Comparison of ENCODE assay signal across 28 mouse cellular contexts in the genomic region with DNA sequence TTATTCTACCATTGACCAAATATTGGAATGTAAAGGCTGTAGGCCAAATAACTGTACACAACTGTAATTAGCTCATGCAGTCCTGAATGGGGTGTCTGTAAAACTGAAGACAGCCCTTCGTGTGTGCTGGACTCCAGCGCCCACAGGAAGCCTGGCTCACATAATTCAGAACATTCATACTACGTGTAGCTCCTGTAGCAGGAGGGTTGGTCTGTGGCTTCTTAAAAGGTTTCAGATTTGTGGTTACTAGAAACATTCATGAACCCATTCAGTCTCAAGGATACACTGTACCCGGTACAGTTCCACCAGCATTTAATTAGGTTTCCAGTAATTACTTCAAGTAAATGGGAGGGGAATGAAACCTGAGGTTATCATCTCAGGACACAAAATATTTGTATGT.
DNase-seq lines count a peak whose midpoint lies in the region; ATAC-seq lines count a peak whose summit lies in the region.
"Had no signal": no experiment of that assay in that cellular context is flagged by ENCODE, and none has a peak within 500 bp of the region (broad histone marks: within the 10 kb centered on the region; RNA-seq: fewer than 3 reads in every experiment).

No protein-coding gene starts in this region.

- DNase-seq in limb, embryonic 11.5 days (ENCODE audit: low spot score) = peak; percentile 28
- DNase-seq in limb, embryonic 10.5 days (ENCODE audit: low spot score) = no peak
- no peak for DNase-seq in heart, adult 11 months
- DNase-seq in retina, embryonic 14.5 days (ENCODE audit: low spot score) = no peak
- DNase-seq in heart, adult 18-20 months = no peak
- DNase-seq: adrenal gland, adult 2 months; adrenal gland, postnatal 14 days; B cell, adult 2 months; cerebellum, adult 11 months; cerebellum, adult 2 months; cerebellum, adult 9-11 months; cerebellum, postnatal 25 days; forebrain, postnatal 0 days; gastrocnemius, postnatal 25 days; heart, postnatal 10 days; heart, postnatal 36 days had no signal

- H3K36me3 ChIP-seq in limb, embryonic 11.5 days (ENCODE audit: control insufficient read depth, insufficient read depth, low read length) = no peaks in the 10 kb centered on the region
- H3K36me3 ChIP-seq in limb, embryonic 10.5 days = no peaks in the 10 kb centered on the region
- no peaks in the 10 kb centered on the region for H3K36me3 ChIP-seq in embryonic facial prominence, embryonic 15.5 days
- H3K36me3 ChIP-seq in limb, embryonic 12.5 days = no peaks in the 10 kb centered on the region
- no peaks in the 10 kb centered on the region for H3K36me3 ChIP-seq in limb, embryonic 15.5 days
- H3K36me3 ChIP-seq: G1E; heart, embryonic 12.5 days; heart, embryonic 15.5 days had no signal

- no peak overlapping the region for H3K9ac ChIP-seq in limb, embryonic 11.5 days (ENCODE audit: low read length)
- H3K9ac ChIP-seq in embryonic facial prominence, embryonic 15.5 days = no peak overlapping the region
- no peak overlapping the region for H3K9ac ChIP-seq in limb, embryonic 12.5 days (replicated peaks)
- no peak overlapping the region for H3K9ac ChIP-seq in limb, embryonic 15.5 days
- H3K9ac ChIP-seq: forebrain, postnatal 0 days; heart, embryonic 12.5 days; heart, embryonic 15.5 days; hindbrain, embryonic 14.5 days had no signal

- WGBS in limb, embryonic 11.5 days = 32% methylated on average over 4 of the region's 4 CpGs
- WGBS in limb, embryonic 10.5 days = 51% methylated on average over 4 of the region's 4 CpGs
- WGBS in embryonic facial prominence, embryonic 15.5 days = 28% methylated on average over 4 of the region's 4 CpGs
- 27% methylated on average over 4 of the region's 4 CpGs for WGBS in limb, embryonic 12.5 days
- WGBS in limb, embryonic 15.5 days = 27% methylated on average over 4 of the region's 4 CpGs

- no peaks in the 10 kb centered on the region for H3K9me3 ChIP-seq in limb, embryonic 11.5 days (ENCODE audit: control insufficient read depth, low read length)
- no peaks in the 10 kb centered on the region for H3K9me3 ChIP-seq in limb, embryonic 10.5 days (replicated peaks)
- no peaks in the 10 kb centered on the region for H3K9me3 ChIP-seq in embryonic facial prominence, embryonic 15.5 days (replicated peaks)
- H3K9me3 ChIP-seq in limb, embryonic 12.5 days = no peaks in the 10 kb centered on the region
- H3K9me3 ChIP-seq in limb, embryonic 15.5 days = no peaks in the 10 kb centered on the region
- H3K9me3 ChIP-seq: G1E; heart, embryonic 12.5 days; heart, embryonic 15.5 days had no signal

- H3K4me2 ChIP-seq in limb, embryonic 11.5 days (ENCODE audit: low read depth, severe bottlenecking) = no peak overlapping the region
- H3K4me2 ChIP-seq in embryonic facial prominence, embryonic 15.5 days (replicated peaks) = no peak overlapping the region
- H3K4me2 ChIP-seq in limb, embryonic 12.5 days = no peak overlapping the region
- no peak overlapping the region for H3K4me2 ChIP-seq in limb, embryonic 15.5 days
- H3K4me2 ChIP-seq: heart, embryonic 12.5 days; heart, embryonic 15.5 days; hindbrain, embryonic 14.5 days had no signal

- peaks cover 4% of the 10 kb centered on the region; the same call in 1 of the 2 replicates for H3K4me1 ChIP-seq in limb, embryonic 11.5 days (ENCODE audit: control insufficient read depth, insufficient read depth, low read length)
- H3K4me1 ChIP-seq in limb, embryonic 10.5 days = peaks cover 13% of the 10 kb centered on the region
- H3K4me1 ChIP-seq in embryonic facial prominence, embryonic 15.5 days = no peaks in the 10 kb centered on the region
- peaks cover 14% of the 10 kb centered on the region for H3K4me1 ChIP-seq in limb, embryonic 12.5 days (replicated peaks)
- H3K4me1 ChIP-seq in limb, embryonic 15.5 days = 0 out of 2 replicates have a peak, but pooled peaks cover 2% of the 10 kb centered on the region
- H3K4me1 ChIP-seq: heart, embryonic 12.5 days; heart, embryonic 15.5 days had no signal

- ATAC-seq in limb, embryonic 11.5 days (ENCODE audit: insufficient number of reproducible peaks, low FRiP score, low TSS enrichment, low read depth) = peak; percentile 51; the same call in 1 of the 2 replicates
- peak; percentile 69; the same call in 1 of the 2 replicates for ATAC-seq in embryonic facial prominence, embryonic 15.5 days (ENCODE audit: insufficient number of reproducible peaks, low FRiP score, low TSS enrichment, low read depth)
- peak; percentile 79 for ATAC-seq in limb, embryonic 12.5 days (ENCODE audit: insufficient number of reproducible peaks, insufficient read depth, low FRiP score, low TSS enrichment, low read depth)
- peak; percentile 81 for ATAC-seq in limb, embryonic 15.5 days (ENCODE audit: insufficient number of reproducible peaks, low FRiP score, low TSS enrichment, low read depth)
- ATAC-seq: forebrain, embryonic 14.5 days; forebrain, postnatal 0 days; hindbrain, postnatal 0 days; inflammation-experienced regulatory T-cells, adult 6 months; intestine, embryonic 16.5 days had no signal

- no peaks in the 10 kb centered on the region for H3K27me3 ChIP-seq in limb, embryonic 11.5 days (ENCODE audit: control insufficient read depth, insufficient read depth, low read length)
- no peaks in the 10 kb centered on the region for H3K27me3 ChIP-seq in limb, embryonic 10.5 days (ENCODE audit: low read depth, poor library complexity, severe bottlenecking)
- H3K27me3 ChIP-seq in embryonic facial prominence, embryonic 15.5 days = no peaks in the 10 kb centered on the region
- H3K27me3 ChIP-seq in limb, embryonic 12.5 days = no peaks in the 10 kb centered on the region
- no peaks in the 10 kb centered on the region for H3K27me3 ChIP-seq in limb, embryonic 15.5 days
- H3K27me3 ChIP-seq: CH12.LX; heart, embryonic 12.5 days; heart, embryonic 15.5 days had no signal

- H3K27ac ChIP-seq in limb, embryonic 11.5 days (replicated peaks; ENCODE audit: low read depth, low read length) = no peak overlapping the region
- no peak overlapping the region for H3K27ac ChIP-seq in limb, embryonic 10.5 days
- no peak overlapping the region for H3K27ac ChIP-seq in embryonic facial prominence, embryonic 15.5 days (replicated peaks)
- H3K27ac ChIP-seq in limb, embryonic 12.5 days = peak overlapping the region; percentile 64
- no peak overlapping the region for H3K27ac ChIP-seq in limb, embryonic 15.5 days
- H3K27ac ChIP-seq: heart, embryonic 15.5 days; hindbrain, embryonic 14.5 days; hindbrain, postnatal 0 days had no signal

- no peak overlapping the region for H3K4me3 ChIP-seq in limb, embryonic 11.5 days (ENCODE audit: low read depth, low read length)
- H3K4me3 ChIP-seq in limb, embryonic 10.5 days = no peak overlapping the region
- no peak overlapping the region for H3K4me3 ChIP-seq in embryonic facial prominence, embryonic 15.5 days (replicated peaks)
- H3K4me3 ChIP-seq in limb, embryonic 12.5 days (replicated peaks) = no peak overlapping the region
- H3K4me3 ChIP-seq in limb, embryonic 15.5 days = no peak overlapping the region
- H3K4me3 ChIP-seq: heart, embryonic 12.5 days; heart, embryonic 15.5 days had no signal
